Mouse (Mus musculus) frontal cortex, postnatal 10 days (tissue): ENCODE results near the gene Mrrf.

Source experiments
- DNase-seq, 2 experiments: peaks; one replicate each; pipeline ENCODE4 v3.0.0; 2022; ENCODE audit warnings: low spot score in 2 of 2, mixed read lengths in 1 of 2

Mrrf gene

GRCm38 (mm10) chr2:36136300-36136941 lies at the start of gene Mrrf, which contains the start of gene Rbm18:
Gene Mrrf (plus strand): TSS chr2:36136389.
Gene Rbm18 (minus strand): TSS chr2:36136773.
- DNase-seq: peak; percentile 85 to 92

DNA sequence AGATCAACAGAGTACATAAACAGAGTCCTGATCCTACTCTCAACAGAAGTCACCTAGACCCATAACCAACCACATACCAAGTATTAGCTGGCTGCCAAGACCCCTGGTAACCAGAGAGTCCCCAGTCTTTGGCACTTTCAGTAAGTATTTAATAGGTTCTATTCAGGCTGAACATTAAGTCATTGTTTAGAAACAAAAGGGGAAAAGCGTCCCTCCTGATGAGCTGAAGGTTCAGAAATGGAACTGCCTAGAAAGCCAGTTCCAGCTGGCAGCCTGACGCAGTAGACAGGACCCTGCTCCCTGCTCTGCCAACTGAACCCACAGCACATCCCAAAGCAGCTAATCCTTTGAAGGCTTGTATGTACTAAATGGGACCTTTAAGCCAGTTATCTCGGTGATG lies 47.0 kb upstream of the Mrrf start:
- no peak for DNase-seq

GRCm38 (mm10) chr2:36090853-36091741 lies 45.1 kb upstream of the Mrrf start:
- DNase-seq: peak in 1 of 2 experiments; percentile 29

DNA sequence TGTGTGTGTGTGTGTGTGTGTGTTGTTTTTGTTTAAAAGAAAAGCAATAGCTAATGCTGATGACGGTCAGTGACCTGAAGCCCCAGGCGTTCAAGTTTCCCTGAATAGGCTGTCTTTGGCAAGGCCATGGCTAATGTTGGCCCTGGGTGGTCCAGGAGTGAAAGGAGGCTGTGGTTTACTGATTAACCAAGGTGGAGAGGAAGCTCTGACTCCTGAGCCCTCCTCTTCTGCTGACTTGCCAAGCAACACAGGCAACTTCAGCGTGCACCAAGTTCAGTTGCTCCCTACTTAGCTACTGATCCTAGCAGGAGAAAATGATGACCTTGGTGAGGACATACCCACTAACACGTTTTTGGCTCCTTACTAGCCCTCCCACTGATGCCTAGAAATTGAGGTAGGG lies 43.4 kb upstream of the Mrrf start:
- no peak for DNase-seq

- DNase-seq: no peak
Observed at GRCm38 (mm10) chr2:36093301-36093700, 42.9 kb upstream of the Mrrf start.

- DNase-seq: no peak
Observed at GRCm38 (mm10) chr2:36093914-36094475, 42.2 kb upstream of the Mrrf start.

- DNase-seq: no peak
Observed at GRCm38 (mm10) chr2:36097129-36097815, 38.9 kb upstream of the Mrrf start.

- no peak for DNase-seq
Observed at GRCm38 (mm10) chr2:36098021-36098420, 38.2 kb upstream of the Mrrf start.

DNA sequence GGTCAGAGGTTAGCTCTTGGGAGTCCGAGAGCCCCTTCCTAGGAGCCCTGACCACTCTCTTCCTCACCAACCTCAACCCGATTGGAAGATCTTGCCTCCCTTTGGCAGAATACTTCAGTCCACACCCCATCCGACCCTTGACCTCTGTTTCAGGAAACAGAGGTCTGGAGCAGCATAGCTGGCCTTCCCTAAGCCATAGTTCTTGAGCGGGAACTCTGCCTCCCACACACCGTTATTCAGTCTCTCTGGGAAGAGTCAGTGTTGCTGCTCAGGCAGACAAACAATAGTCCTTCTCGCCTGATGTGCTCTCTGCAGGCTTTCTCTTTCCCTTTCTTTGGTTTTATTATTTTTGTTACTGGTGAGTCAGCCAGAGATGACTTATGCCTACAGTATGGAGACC lies 36.5 kb upstream of the Mrrf start:
- no peak for DNase-seq

GRCm38 (mm10) chr2:36101866-36102558 lies 34.2 kb upstream of the Mrrf start:
- no peak for DNase-seq

GRCm38 (mm10) chr2:36102559-36102946 lies 33.6 kb upstream of the Mrrf start:
- DNase-seq: no peak

DNA sequence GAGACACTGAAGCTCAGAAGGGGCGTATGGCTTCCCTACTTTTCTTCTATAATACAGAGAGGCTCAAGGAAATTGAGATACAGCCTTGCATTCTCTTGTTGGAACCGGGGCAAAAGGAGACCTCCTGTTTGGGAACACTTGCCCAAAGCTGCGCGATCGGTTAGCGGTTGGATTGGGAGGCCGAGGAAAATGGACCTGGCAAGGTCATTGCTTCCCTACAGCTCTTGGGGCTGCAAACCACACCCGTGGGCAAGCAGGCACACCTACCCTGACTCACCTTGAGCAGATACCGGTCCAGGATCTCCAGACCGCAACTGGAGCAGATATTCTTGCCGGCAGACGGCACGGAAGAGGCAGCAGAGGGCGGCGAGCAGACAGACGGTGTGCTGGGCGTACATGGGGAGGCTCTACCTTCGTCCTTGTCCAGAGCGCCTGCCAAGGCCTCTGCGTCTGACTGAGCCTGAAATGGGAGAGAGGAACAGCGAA lies 33.1 kb upstream of the Mrrf start:
- no peak for DNase-seq

DNA sequence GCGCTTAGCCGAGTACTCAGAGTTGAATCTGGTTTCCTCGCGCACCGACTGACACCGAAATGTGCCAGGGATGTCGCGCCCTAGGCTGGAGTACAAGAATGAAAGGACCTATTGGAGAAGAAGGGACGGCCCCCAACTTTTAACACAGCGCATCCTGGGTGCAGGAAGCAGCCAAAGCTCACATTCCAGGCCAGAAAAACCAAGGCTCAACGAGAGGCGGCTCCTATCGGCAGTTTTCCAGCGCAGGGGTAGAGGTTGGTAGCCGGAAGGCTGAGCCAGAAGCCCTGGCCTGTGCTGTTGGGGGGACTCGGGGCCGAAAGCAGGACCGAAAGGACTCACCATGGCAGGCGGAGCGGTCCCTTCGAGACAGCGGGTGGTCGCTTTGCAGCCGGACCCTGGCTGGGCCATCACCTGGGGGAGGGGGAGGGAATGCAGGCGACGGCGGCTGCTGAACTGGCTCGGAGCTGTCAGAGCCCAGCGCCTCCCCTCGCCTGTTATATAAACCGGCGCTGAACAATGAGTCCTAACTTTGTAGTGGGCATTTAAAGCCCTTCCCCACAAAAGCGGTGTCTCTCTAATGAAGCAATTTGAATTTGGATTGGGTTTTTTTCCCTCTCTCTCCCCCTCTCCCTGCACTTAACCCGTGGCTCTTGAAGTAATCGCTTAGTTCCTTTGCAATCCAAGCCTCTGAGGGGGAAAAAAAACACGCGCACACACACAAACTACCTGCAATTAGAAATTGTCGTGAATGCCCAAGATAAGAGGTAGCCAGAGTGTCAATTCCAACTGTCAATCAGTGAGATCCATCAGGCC lies 32.4 kb upstream of the Mrrf start:
- DNase-seq: no peak

GRCm38 (mm10) chr2:36104436-36104955 lies 31.7 kb upstream of the Mrrf start:
- DNase-seq: no peak

DNA sequence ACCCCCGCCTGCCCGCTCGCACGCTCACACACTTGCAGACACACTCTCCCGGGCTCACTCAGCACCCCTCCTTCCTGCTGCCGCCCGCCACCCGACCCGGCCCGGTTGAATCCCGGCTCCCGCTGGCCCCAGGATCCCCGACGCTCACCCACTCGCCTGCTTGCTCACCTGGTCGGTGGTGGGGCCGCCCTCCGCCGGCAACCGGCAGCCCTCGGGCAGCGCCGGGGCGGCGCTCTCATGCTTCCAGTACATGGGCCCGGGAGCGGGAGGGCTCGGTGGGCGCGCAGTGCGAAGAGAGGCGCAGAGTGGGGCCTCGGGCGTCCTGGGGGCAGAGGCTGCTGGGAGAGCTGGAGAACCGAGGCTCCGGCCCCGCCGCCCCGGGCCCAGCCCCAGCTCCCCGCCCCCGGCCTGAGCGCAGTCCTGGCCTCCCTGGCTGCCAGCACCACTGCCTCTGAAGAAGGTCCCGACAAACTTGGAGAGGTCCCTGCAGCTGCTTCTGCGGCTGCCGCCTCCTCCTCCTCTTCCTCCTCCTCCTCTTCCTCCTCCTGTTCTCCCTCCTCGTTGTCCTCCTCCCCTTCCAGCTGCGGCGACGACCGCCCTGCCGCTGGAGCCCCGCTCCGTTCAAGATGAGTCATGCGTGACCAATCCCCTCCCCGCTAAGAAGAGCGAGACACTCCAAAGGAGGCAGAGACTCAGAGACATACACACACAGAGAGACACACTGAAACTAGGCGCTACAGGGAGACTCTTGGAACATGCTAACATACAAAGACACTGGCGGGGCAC lies 31.0 kb upstream of the Mrrf start, which contains the start of gene Lhx6:
Lhx6 (minus strand) TSS at position 453 of the 786 bp plus-strand sequence.
- DNase-seq: no peak

DNA sequence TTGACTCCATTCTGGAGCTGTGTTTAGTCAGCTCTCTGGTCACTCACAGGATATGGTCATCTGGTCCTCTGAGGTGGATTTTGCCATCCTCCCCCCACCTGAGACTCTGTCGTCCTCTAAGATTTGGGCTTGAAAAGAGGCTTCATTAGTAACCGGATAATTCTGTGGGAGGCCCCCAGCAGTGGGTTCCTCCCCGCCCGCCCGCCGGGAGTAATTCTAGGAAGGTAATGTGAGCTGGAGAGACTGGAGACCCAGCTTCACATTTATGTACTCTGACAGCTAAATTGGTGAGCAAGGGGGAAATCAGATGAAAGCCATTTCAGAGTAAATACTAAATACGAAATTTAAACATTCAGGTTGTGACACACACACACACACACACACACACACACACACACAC lies 27.6 kb upstream of the Mrrf start:
- DNase-seq: no peak

DNA sequence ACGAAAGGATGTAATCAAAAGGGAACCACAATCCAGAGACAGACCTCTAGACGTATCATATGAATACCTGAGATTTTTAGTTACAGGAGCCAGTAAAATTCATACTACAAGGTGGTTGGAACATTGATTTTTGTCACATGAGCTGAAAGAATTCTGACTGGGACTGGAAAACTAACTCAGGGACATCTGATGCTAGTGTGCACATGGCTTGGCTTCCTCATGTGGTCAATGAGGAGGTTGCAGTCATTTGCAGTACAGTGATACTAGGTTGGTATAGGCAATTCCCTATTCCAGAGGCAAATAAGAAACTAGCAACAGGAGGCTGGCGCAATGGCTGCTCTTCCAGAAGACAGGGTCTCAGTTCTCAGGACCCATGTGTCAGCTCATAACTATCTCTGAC lies 23.6 kb upstream of the Mrrf start:
- no peak for DNase-seq

DNA sequence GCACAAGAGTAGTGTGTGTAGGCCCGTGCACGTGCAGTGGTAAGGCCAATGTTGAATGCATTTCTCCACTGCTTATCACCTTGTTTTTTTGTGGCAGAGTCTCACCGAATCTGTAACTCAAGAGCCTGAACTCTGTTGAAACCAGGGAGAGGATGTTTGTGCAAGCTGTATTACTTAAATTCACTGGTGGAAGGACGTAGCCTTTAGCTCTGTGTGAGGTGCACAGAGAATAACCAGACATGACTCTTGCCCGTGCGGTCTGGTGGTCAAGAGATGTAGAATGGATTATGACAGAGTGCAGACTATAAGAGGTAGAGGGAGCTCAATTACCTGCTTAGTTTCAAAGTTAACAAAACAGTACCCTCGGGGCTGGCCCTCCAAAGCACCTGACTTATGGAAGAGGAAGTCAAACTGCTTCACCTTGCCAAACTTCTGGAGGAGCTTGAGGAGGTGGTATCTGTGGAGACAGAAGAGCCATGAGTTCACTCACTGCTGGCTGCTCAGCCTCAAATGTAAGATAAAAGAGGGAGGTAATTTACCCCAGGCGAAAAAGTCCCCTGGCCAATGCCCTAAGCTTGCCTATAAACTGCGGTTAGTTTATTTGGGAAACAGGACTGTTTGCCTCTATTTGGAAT lies 9.3 kb upstream of the Mrrf start:
- no peak for DNase-seq

- DNase-seq: no peak
Observed at GRCm38 (mm10) chr2:36127973-36128372, 8.2 kb upstream of the Mrrf start.
